Mouse (Mus musculus): Measurements from ENCODE around the gene Spata13.

DNA sequence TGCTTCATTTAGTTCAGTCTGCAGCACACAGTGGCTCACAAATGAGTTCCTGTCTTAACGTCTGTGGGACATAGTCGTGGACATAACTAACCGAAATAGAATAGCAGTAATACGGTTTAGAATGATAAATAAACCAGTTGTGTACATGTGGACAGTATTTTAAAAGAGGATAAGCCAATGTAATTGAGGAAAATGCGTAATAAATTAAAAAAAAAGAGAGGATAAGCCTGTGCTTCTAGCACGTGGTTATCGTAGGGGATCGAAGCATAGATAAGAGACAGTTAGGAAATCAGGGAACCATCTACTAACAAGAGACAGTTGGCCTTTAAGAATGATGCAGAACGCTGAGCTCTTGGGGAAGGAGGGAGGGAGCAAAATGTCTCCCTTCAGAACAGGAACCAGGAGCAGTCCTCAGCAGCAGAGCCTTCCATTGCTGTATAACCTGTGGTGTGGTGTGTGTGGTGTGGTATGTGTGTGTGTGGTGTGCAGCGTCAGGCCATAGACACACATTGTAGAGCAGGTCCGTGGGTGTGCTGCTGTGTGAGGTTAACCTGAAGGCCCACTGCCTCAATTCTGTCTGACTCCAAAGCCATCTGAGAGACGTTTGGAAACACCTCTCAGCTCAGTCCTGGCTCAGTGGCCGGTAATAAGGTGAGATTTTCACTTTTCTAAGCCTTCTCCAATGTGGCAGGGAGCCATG is 102.2 kb downstream of the Spata13 start:
- TF ChIP-seq CTCF (IDR thresholded peaks at IDR 0.05; ENCODE audit: low read depth, low read length) (no peak), GATA1 (IDR thresholded peaks at IDR 0.05; ENCODE audit: borderline replicate concordance, low read length) (no peak), POLR2AphosphoS5 (IDR thresholded peaks at IDR 0.05; ENCODE audit: insufficient replicate concordance, low read depth, low read length) (no peak), TAL1 (conservative IDR thresholded peaks at IDR 0.05; ENCODE audit: low read depth, low read length) (no peak), GATA2 (IDR thresholded peaks at IDR 0.05; ENCODE audit: borderline replicate concordance, low read depth, low read length) (no peak)
